Comparison of ENCODE assay signal across 8 mouse cellular contexts in genomic region chr4:41274377-41274979, GRCm38 (mm10). TPM values are rescaled to one million over a fixed set of nuclear protein-coding genes. Genes with fewer than 3 reads are reported as not detected.
DNase-seq lines count a peak whose midpoint lies in the region; ATAC-seq and TF ChIP-seq lines count a peak whose summit lies in the region.

No protein-coding gene starts in this region.

- ATAC-seq in forebrain, embryonic 14.5 days = peak; percentile 61; the same call in 1 of the 2 replicates
- ATAC-seq in limb, embryonic 14.5 days (ENCODE audit: low FRiP score, low read depth) = peak; percentile 41

- TF ChIP-seq POLR2A in limb, embryonic 14.5 days (IDR thresholded peaks at IDR 0.05; ENCODE audit: borderline replicate concordance, extremely low read depth, insufficient read depth, insufficient read length) = no peak
- no peak for TF ChIP-seq POLR2A in olfactory bulb, adult 2 months (IDR thresholded peaks at IDR 0.05; ENCODE audit: insufficient read depth, low read depth, low read length)

- WGBS in forebrain, embryonic 14.5 days = 1% methylated on average over 17 of the region's 18 CpGs
- WGBS in limb, embryonic 14.5 days = 3% methylated on average over 14 of the region's 18 CpGs
- WGBS in olfactory bulb, adult 2 months = 1% methylated on average over 18 of the region's 18 CpGs

- no peaks in the 10 kb centered on the region for H3K9me3 ChIP-seq in forebrain, embryonic 14.5 days (replicated peaks; ENCODE audit: control insufficient read depth, low read length)
- no peaks in the 10 kb centered on the region for H3K9me3 ChIP-seq in limb, embryonic 14.5 days (ENCODE audit: control insufficient read depth, low read length)

- peaks cover 22% of the 10 kb centered on the region for H3K4me1 ChIP-seq in forebrain, embryonic 14.5 days (ENCODE audit: control insufficient read depth, insufficient read depth, low read length)
- peaks cover 15% of the 10 kb centered on the region for H3K4me1 ChIP-seq in limb, embryonic 14.5 days (ENCODE audit: control insufficient read depth, insufficient read depth, low read length)
- H3K4me1 ChIP-seq in olfactory bulb, adult 2 months (ENCODE audit: control insufficient read depth, insufficient read depth, low read length) = peaks cover 5% of the 10 kb centered on the region

- peak overlapping the region; percentile 81 for H3K4me2 ChIP-seq in forebrain, embryonic 14.5 days (ENCODE audit: low read length)
- H3K4me2 ChIP-seq in limb, embryonic 14.5 days (replicated peaks; ENCODE audit: low read depth, low read length, severe bottlenecking) = peak overlapping the region; percentile 76

- no peak for DNase-seq in layer of hippocampus, adult 2 months (ENCODE audit: low spot score in 2 of 2)
- DNase-seq in layer of hippocampus, adult 11-12 months (ENCODE audit: low spot score) = no peak
- peak; percentile 90 for DNase-seq in R1 (ENCODE audit: low read depth, low spot score)
- DNase-seq in forebrain, embryonic 14.5 days (ENCODE audit: low spot score) = no peak
- no peak for DNase-seq in limb, embryonic 14.5 days (ENCODE audit: low spot score)
- no peak for DNase-seq in adrenal gland, adult (ENCODE audit: inconsistent age in 2 of 2, low spot score in 1 of 2)
- DNase-seq in thymus, postnatal 25 days = no peak

- H3K36me3 ChIP-seq in forebrain, embryonic 14.5 days (ENCODE audit: control insufficient read depth, insufficient read depth, low read length) = peaks cover 9% of the 10 kb centered on the region; the same call in 1 of the 2 replicates
- H3K36me3 ChIP-seq in limb, embryonic 14.5 days (ENCODE audit: control insufficient read depth, insufficient read depth, low read length) = peaks cover 15% of the 10 kb centered on the region

- TF ChIP-seq CTCF in layer of hippocampus, adult 2 months (conservative IDR thresholded peaks at IDR 0.05) = no peak
- TF ChIP-seq CTCF in olfactory bulb, adult 2 months (IDR thresholded peaks at IDR 0.05; ENCODE audit: insufficient read depth, low read depth, low read length) = no peak

- peak overlapping the region; percentile 94 for H3K4me3 ChIP-seq in layer of hippocampus, adult 2 months
- H3K4me3 ChIP-seq in forebrain, embryonic 14.5 days (ENCODE audit: low read depth, low read length) = peak overlapping the region; percentile 81
- H3K4me3 ChIP-seq in limb, embryonic 14.5 days (replicated peaks; ENCODE audit: low read length) = peak overlapping the region; percentile 81
- H3K4me3 ChIP-seq in olfactory bulb, adult 2 months (ENCODE audit: insufficient read depth, low read depth, low read length) = peak overlapping the region; percentile 59

- H3K27ac ChIP-seq in layer of hippocampus, adult 2 months = peak overlapping the region; percentile 99
- peak overlapping the region; percentile 89 for H3K27ac ChIP-seq in forebrain, embryonic 14.5 days (ENCODE audit: low read depth, low read length)
- peak overlapping the region; percentile 90 for H3K27ac ChIP-seq in limb, embryonic 14.5 days (replicated peaks; ENCODE audit: low read depth, low read length)
- peak overlapping the region; percentile 87 for H3K27ac ChIP-seq in olfactory bulb, adult 2 months (ENCODE audit: insufficient read depth, low read depth, low read length)

- no peaks in the 10 kb centered on the region for H3K27me3 ChIP-seq in forebrain, embryonic 14.5 days (replicated peaks; ENCODE audit: control insufficient read depth, insufficient read depth, low read length)
- H3K27me3 ChIP-seq in limb, embryonic 14.5 days (ENCODE audit: control insufficient read depth, insufficient read depth, low read length) = no peaks in the 10 kb centered on the region

- peak overlapping the region; percentile 93 for H3K9ac ChIP-seq in forebrain, embryonic 14.5 days (ENCODE audit: low read length)
- H3K9ac ChIP-seq in limb, embryonic 14.5 days (ENCODE audit: low read depth, low read length, severe bottlenecking) = peak overlapping the region; percentile 82

RNA-seq across cellular contexts. Expression of gene Ubap2, which starts 0.5 kb away (rescaled TPM):
- total RNA-seq in layer of hippocampus, adult 2 months (2021) = 10 to 100 TPM; 40.9 to 45.0 TPM
- polyA plus RNA-seq in forebrain, embryonic 14.5 days (2014; fragmentation: Nextera tagmentation; extraction: Ambion mirVana) = 41.7 and 51.2 TPM in 2 replicates
- polyA plus RNA-seq in limb, embryonic 14.5 days (2012; rRNA removed) = 71.3 and 99.1 TPM in 2 replicates
- 57.5 and 61.2 TPM in 2 replicates for polyA plus RNA-seq in limb, embryonic 14.5 days (2014; fragmentation: Nextera tagmentation; extraction: Ambion mirVana)
- polyA plus RNA-seq in olfactory bulb, adult 2 months (2012; ENCODE audit: insufficient read depth, insufficient read length, low replicate concordance, missing spikeins) = 69.5 TPM in 1 of 2 replicates, not detected in the other

RNA-seq across cellular contexts. Expression of gene Dcaf12, which starts 40.2 kb away (rescaled TPM):
- total RNA-seq in layer of hippocampus, adult 2 months (2021) = 10 to 100 TPM; 41.0 to 41.4 TPM
- polyA plus RNA-seq in forebrain, embryonic 14.5 days (2014; fragmentation: Nextera tagmentation; extraction: Ambion mirVana) = 53.4 and 64.7 TPM in 2 replicates
- polyA plus RNA-seq in limb, embryonic 14.5 days (2012; rRNA removed) = 35.4 and 41.0 TPM in 2 replicates
- polyA plus RNA-seq in limb, embryonic 14.5 days (2014; fragmentation: Nextera tagmentation; extraction: Ambion mirVana) = 42.4 and 43.4 TPM in 2 replicates
- polyA plus RNA-seq in olfactory bulb, adult 2 months (2012; ENCODE audit: insufficient read depth, insufficient read length, low replicate concordance, missing spikeins) = not detected in 2 replicates
